Mouse (Mus musculus): ENCODE results near the gene Rtel1.

The Rtel1 gene

DNA sequence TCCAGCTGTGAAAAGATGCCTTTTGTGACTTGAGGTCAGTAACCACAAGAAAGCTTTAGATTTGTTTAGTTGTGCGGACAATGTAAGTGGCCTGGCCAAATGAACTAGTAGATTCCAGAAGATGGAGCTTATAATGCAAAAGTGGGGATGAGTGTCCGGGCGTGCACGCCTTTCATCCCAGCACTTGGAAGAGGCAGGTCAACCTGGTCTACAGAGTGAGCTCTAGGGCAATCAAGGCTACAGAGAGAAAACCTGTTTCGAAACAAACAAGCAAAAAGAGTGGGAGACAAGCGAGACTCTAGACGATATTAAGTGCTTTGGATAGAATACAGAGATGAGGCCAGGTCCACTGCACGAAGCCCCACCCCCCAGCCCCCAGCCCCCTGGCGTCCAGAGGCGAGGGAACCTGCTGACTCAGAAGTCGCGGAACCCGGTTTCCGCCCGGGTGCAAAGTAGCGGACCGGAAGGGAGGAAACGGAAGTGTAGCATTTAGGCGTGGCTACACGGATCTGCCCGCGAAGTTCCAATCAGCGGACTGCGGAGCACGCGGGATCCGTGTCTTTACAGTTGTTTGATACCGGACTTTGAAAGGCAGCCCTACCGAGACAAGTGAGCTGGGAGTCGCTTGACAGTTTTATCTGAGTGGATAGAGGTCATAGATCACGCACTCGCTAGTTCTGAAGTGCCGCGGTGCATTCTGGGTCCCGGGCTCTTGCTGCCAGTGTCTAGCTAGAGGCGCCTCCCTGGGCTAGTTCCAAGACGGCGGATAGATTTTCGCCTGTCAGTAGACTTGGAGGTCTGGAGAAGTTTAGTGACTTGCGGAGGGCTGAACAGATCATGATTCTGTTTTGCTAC is at the start of gene Rtel1:
Rtel1 (plus strand) TSS at position 492 of the 855 bp plus-strand sequence.
- peak; percentile 87 for DNase-seq

GRCm38 (mm10) chr2:181272092-181272491 is 47.4 kb upstream of the Rtel1 start:
- DNase-seq = peak; percentile 22

DNA sequence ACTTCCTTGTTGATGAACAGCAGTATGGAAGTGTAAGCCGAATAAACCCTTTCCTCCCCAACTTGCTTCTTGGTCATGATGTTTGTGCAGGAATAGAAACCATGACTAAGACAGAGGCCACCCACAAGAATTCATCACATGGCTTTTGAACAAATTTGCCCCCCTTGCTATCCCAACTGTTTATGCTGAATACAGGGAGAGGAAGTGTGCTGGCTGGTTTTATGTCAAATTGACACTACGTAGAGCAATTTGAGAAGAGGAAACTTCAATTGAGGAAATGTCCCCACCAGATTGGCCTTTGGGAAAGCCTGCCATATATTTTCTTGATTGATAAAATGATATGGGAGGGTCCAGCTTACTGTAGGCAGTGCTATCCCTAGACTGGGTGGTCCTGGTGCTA is 45.7 kb upstream of the Rtel1 start:
- no peak for DNase-seq

GRCm38 (mm10) chr2:181274639-181275038 is 44.9 kb upstream of the Rtel1 start:
- no peak for DNase-seq

GRCm38 (mm10) chr2:181276766-181277165 is 42.8 kb upstream of the Rtel1 start:
- peak; percentile 71 for DNase-seq

DNA sequence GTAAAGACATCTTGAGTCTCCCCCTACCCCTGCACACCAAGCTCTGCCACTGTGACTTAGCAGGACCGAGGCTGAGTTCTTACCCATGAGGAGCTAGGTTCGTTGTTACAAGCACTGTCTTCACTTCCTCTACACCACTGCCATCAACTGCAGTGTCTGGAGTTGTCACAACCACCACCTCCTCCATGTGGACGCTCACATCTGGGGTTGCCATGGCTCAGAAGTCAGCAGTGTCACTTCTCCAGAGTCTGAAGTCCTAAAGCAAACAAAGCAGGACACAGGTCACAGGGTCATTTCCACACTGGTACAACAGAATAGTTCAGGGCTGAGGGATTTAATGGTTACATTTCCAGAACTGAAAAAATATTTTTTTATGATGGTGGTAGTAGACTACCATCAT is 41.7 kb upstream of the Rtel1 start:
- DNase-seq = no peak

DNA sequence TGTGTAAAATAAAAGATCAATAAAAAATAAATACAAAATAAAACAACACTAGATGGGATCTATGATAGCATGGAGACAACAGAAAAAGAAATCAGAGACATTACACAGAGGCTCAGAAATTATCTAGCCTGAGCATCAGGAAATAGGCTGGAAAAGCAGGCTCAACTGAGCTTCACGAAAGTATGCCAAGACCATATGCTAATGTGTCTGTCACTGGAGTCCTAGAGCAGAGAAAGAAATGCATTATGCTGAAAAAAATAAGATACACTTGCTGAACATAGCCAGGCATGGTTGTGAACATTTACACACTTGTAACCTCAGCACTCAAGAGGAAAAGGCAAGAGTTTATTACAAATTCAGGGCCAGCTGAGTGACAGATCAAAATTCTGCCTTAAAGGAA is 39.6 kb upstream of the Rtel1 start:
- DNase-seq = no peak

DNA sequence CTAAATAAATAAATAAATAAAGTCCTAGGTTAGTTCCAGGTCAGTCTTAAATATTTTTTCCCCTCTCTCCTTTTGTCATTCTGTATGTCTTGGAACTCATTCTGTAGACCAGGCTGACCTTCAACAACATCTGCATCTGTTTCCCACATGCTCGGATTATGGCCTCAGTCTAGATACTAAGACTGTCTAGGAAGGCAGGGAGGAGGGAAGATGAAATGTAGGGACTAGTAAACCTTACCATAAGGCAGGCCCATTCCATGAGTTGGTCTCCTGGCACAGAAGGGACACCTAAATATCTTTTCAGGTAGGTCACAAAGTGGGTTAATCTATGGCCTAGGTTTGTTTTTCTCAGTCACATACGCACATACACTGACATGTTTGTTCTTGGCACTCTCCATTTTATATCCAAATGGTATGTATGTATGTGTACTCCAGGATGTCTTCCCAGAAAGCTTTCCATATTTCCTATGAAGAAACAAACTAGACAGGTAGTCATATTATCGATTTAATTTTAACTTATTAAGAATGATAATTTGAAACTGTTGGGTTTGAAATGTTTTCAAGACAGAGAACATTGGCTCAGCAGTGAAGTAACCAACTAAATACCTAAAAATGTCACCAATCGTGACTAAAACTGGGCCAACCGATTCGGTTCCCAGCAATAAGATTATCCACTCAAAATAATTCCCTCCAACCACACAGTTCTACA is 32.8 kb upstream of the Rtel1 start:
- no peak for DNase-seq

GRCm38 (mm10) chr2:181287338-181287957 is 32.1 kb upstream of the Rtel1 start:
- peak; percentile 92 for DNase-seq

GRCm38 (mm10) chr2:181287958-181288350 is 31.6 kb upstream of the Rtel1 start, which contains the start of gene Gmeb2:
Gmeb2 (minus strand) TSS chr2:181288035.
- DNase-seq = peak; percentile 97

- DNase-seq = peak; percentile 31
Observed at GRCm38 (mm10) chr2:181288691-181289090, 30.8 kb upstream of the Rtel1 start.

GRCm38 (mm10) chr2:181290937-181291336 is 28.6 kb upstream of the Rtel1 start:
- DNase-seq = no peak

DNA sequence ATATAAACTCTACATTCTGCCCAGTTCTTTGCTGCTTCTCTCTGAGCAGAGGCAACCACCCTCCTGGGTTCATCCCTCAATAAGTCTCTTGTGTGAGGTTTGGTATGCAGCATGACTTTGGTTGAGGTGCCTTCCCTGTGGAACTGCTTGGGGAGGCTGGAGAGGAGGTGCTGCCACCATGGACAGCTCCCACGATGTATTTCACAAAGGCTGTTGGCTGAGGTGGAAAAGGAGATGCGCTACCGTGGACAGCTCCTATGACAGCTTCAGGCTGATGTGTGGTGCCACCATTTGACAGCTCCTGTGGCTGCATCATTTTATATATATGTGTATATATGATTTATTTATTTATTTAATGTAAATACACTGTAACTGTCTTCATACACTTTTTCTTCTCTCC is 17.5 kb upstream of the Rtel1 start:
- peak; percentile 39 for DNase-seq

DNA sequence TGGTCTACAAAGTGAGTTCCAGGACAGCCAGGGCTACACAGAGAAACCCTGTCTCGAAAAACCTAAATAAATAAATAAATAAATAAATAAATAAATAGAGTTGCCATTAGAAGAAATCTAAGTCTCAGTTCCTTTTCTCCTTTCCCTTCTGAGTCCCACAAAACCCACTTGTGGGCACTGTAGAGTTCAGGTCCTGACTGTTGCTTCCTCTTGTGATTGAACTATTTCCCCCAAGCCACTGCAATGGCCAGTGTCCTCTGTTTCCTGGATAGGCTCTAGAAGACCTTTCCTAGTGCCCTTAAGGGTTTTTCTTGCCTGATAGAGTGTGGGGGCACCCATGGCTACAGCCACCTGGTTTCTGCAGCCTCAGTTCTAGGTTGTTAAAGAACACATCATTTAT is 14.6 kb upstream of the Rtel1 start:
- DNase-seq = no peak

DNA sequence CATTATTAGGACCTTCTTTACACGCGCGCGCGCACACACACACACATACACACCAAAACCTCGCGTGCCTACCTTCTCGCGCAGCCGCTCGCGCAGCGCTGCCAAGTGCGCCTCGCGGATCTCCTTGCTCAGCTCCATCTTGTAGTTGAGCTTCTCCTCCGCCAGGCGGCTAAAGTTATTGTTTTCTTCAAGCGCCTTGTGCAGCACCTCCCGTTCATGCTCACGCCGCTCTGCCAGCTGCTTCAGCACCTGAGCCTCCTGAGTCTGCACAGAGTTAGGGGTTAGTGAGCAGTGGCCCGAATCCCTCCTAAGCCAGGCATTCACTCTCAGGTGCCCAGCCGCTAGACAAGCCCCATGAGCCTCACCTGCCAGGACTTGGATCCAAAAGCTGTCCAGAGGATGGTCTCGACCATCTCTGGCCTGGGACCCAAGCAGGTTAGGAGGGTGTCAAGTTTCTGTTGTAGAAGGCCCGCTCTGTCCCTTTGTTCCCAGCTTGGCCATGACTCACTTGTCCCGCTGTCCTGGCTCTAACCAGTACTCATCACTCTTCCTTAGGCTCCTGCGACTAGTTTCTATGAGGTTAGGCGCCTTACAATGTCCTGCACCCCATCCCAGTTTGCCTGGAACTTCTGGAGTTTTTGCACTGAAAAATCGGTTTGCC is 12.3 kb upstream of the Rtel1 start:
- DNase-seq = peak; percentile 63

DNA sequence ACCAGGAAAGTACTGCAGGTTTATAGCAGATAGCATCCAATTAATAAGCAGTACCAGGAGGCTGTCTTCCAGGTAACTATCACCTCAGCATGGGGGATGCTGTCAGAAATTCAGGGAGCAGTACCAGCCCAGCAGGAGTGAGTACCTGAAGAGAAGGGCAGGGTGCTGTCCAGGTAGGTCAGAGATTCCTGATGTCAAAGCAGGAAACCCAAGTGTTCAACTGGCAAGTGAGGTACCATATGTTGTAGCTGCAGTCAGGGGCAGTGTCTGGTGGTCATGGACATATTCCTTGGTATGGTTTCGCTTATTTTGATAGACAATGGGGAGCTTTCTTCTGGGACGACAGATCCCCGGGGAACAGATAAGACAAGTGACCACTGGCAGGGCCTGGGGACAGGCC is 7.1 kb upstream of the Rtel1 start:
- no peak for DNase-seq

GRCm38 (mm10) chr2:181313006-181313343 is 6.6 kb upstream of the Rtel1 start:
- no peak for DNase-seq

DNA sequence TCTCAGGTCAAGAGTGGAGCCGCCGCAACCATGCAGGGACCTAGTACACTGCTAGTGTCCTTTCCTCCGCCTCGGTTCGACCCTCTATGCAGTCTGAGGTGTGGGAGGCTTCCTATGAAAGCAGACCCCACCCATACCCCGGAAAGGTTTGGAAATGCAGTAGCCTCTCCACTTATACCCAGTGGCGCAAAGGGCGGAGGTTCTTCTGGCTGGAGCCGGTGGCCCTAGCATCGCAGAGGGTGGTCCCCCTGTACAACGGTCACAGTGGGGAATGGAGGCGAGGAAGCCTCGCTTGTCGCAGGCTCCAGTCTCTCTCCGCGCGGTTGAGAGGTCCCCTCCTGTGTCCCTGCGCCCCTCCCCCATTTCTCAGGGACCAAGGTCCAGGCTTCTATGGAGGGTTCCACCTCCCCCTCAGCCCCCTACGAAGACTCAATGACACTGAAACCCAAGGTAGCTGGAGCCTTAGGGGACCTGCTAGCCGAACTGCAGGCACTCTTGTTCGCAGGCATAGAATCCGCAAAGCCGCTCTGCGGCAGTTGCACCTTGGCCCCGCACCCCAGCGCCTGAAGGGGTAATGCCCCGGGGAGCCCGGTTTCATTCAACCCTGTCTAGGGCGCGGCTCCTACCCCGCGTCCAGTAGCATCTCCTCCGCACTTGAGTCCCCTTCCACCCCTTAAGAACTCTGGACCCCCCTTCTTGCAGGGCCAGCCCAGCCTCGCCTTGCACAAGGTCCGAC is 6.0 kb upstream of the Rtel1 start:
- no peak for DNase-seq

DNA sequence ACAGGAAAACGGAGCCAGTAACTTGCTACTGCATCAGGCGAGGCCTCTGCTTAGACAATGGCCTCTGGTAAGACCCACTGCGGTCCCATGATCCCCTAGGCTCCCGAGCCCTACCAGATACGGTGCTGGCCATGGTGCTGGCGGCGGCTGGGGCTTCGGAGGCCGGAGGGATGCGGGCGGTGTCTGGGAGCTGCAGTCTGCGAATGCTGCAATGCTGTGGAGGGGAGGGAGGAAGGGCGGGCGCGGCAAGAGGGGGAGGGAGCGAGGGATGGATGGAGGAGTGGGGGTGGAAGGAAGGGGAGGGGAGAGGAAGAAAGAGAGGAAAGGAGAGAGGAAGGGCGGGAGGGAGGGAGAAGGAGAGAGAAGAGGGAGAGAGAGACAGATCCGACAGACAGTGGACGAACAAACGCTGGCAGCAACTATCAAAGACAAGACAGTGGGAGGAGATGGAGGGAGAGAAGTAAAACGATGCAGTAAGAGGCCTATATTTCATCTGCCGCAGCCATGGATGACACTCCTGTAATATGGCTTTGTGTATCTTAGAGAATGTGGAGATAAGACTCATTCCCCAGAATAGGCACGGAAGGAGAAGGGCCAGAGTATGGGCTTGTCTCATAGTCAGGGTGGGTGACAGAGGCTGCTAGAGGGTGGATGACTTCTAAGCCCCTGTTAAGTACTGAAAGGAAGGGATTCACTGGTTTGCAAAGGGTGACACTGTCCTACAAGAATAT is 5.3 kb upstream of the Rtel1 start, which contains the start of gene Stmn3:
Stmn3 (minus strand) TSS at position 421 of the 731 bp plus-strand sequence.
- DNase-seq = peak; percentile 67

DNA sequence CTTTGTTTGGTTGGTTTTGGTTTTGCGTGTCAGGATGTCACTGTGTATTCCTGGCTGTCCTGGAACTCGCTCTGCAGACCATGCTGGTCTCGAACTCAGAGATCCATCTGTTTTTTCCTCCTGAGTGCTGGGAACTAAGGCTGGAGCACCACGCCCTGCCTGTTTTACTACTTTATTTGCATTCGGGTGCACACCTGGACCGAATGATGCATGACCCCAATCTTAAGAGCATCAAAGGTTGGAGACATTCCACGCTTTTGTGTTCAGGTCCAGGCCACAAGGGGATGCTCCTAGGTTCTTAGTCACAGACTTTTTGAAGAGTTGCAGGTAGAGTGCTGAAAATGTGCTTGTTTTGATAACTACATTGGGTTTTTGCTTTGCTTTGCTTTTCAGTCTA is 562 bp downstream of the Rtel1 start:
- DNase-seq = no peak

- DNase-seq = no peak
Observed at GRCm38 (mm10) chr2:181322136-181322535, 2.6 kb downstream of the Rtel1 start.

- DNase-seq = no peak
Observed at GRCm38 (mm10) chr2:181326098-181326497, 6.6 kb downstream of the Rtel1 start.
